Mouse (Mus musculus): Measurements from ENCODE around the gene Sgms1. TPM values are rescaled to one million over a fixed set of nuclear protein-coding genes. Genes with fewer than 3 reads are reported as not detected.
"Not testable (repeated sequence)": the region's sequence is repeated elsewhere in the genome, so short reads cannot be mapped to it uniquely, and the experiment has no call there.

The Sgms1 gene
- polyA plus RNA-seq, 1 experiment from 2014 or later = 31.4 TPM

GRCm38 (mm10) chr19:32152529-32152928, 237.0 kb downstream of the Sgms1 start:
- Histone ChIP-seq H3K4me3 (ENCODE audit: low read depth, low read length) (no peak overlapping the region), H3K36me3 (ENCODE audit: control insufficient read depth, insufficient read depth, low read length) (peaks cover 5% of the 10 kb centered on the region; the same call in 1 of the 2 replicates), H3K4me1 (replicated peaks; ENCODE audit: control insufficient read depth, insufficient read depth, low read length) (peaks cover 13% of the 10 kb centered on the region), H3K4me2 (no peak overlapping the region), H3K27ac (ENCODE audit: low read depth, low read length) (no peak overlapping the region), H3K9me3 (ENCODE audit: control insufficient read depth, low read length) (no peaks in the 10 kb centered on the region), H3K27me3 (replicated peaks; ENCODE audit: control insufficient read depth, insufficient read depth, low read length) (no peaks in the 10 kb centered on the region), H3K9ac (ENCODE audit: low read depth, low read length) (no peak overlapping the region)
- WGBS = 63% methylated on average over 6 of the region's 6 CpGs
- DNase-seq (ENCODE audit: low spot score) (no peak), ATAC-seq (replicated peaks; ENCODE audit: low FRiP score) (no peak)

GRCm38 (mm10) chr19:32148710-32149109, 240.8 kb downstream of the Sgms1 start:
- DNase-seq (ENCODE audit: low spot score) (no peak), ATAC-seq (replicated peaks; ENCODE audit: low FRiP score) (no peak)
- Histone ChIP-seq H3K9me3 (ENCODE audit: control insufficient read depth, low read length) (no peaks in the 10 kb centered on the region), H3K36me3 (ENCODE audit: control insufficient read depth, insufficient read depth, low read length) (peaks cover 5% of the 10 kb centered on the region; the same call in 1 of the 2 replicates), H3K4me2 (no peak overlapping the region), H3K4me3 (ENCODE audit: low read depth, low read length) (no peak overlapping the region), H3K27me3 (replicated peaks; ENCODE audit: control insufficient read depth, insufficient read depth, low read length) (no peaks in the 10 kb centered on the region), H3K27ac (ENCODE audit: low read depth, low read length) (no peak overlapping the region), H3K4me1 (replicated peaks; ENCODE audit: control insufficient read depth, insufficient read depth, low read length) (peaks cover 4% of the 10 kb centered on the region; the same call in 1 of the 2 replicates), H3K9ac (ENCODE audit: low read depth, low read length) (no peak overlapping the region)
- WGBS = 55% methylated on average over 5 of the region's 5 CpGs

- DNase-seq (ENCODE audit: low spot score) (no peak), ATAC-seq (replicated peaks; ENCODE audit: low FRiP score) (no peak)
- Histone ChIP-seq H3K27me3 (replicated peaks; ENCODE audit: control insufficient read depth, insufficient read depth, low read length) (no peaks in the 10 kb centered on the region), H3K4me2 (no peak overlapping the region), H3K4me3 (ENCODE audit: low read depth, low read length) (no peak overlapping the region), H3K9ac (ENCODE audit: low read depth, low read length) (no peak overlapping the region), H3K27ac (ENCODE audit: low read depth, low read length) (no peak overlapping the region), H3K9me3 (ENCODE audit: control insufficient read depth, low read length) (no peaks in the 10 kb centered on the region), H3K36me3 (ENCODE audit: control insufficient read depth, insufficient read depth, low read length) (0 out of 2 replicates have a peak, but pooled peaks cover 2% of the 10 kb centered on the region), H3K4me1 (replicated peaks; ENCODE audit: control insufficient read depth, insufficient read depth, low read length) (peaks cover 21% of the 10 kb centered on the region)
- WGBS = 87% methylated on average over 6 of the region's 6 CpGs
These were observed 247.1 kb downstream of the Sgms1 start for GRCm38 (mm10) chr19:32142383-32142782.

- H3K4me2 ChIP-seq = peak overlapping the region; percentile 6
- 34% methylated on average over 14 of the region's 14 CpGs for WGBS
These were observed 251.0 kb downstream of the Sgms1 start for GRCm38 (mm10) chr19:32138361-32139088.

GRCm38 (mm10) chr19:32137904-32138303, 251.6 kb downstream of the Sgms1 start:
- H3K36me3 ChIP-seq (ENCODE audit: control insufficient read depth, insufficient read depth, low read length) = 0 out of 2 replicates have a peak, but pooled peaks cover 2% of the 10 kb centered on the region
- H3K27ac ChIP-seq (ENCODE audit: low read depth, low read length) = no peak overlapping the region
- no peak overlapping the region for H3K9ac ChIP-seq (ENCODE audit: low read depth, low read length)
- peaks cover 21% of the 10 kb centered on the region for H3K4me1 ChIP-seq (replicated peaks; ENCODE audit: control insufficient read depth, insufficient read depth, low read length)
- DNase-seq (ENCODE audit: low spot score) (no peak), ATAC-seq (replicated peaks; ENCODE audit: low FRiP score) (no peak)
- no peak overlapping the region for H3K4me3 ChIP-seq (ENCODE audit: low read depth, low read length)
- WGBS = 76% methylated on average over 5 of the region's 5 CpGs
- no peaks in the 10 kb centered on the region for H3K9me3 ChIP-seq (ENCODE audit: control insufficient read depth, low read length)
- no peaks in the 10 kb centered on the region for H3K27me3 ChIP-seq (replicated peaks; ENCODE audit: control insufficient read depth, insufficient read depth, low read length)
- H3K4me2 ChIP-seq = no peak overlapping the region

More at GRCm38 (mm10) chr19:32138361-32139088, 251.0 kb downstream of the Sgms1 start:
- H3K36me3 ChIP-seq (ENCODE audit: control insufficient read depth, insufficient read depth, low read length) = 0 out of 2 replicates have a peak, but pooled peaks cover 2% of the 10 kb centered on the region
- H3K4me3 ChIP-seq (ENCODE audit: low read depth, low read length) = no peak overlapping the region
- ATAC-seq (replicated peaks; ENCODE audit: low FRiP score) = peak; percentile 51; the same call in 1 of the 2 replicates
- no peak overlapping the region for H3K9ac ChIP-seq (ENCODE audit: low read depth, low read length)
- no peak overlapping the region for H3K27ac ChIP-seq (ENCODE audit: low read depth, low read length)
- no peaks in the 10 kb centered on the region for H3K9me3 ChIP-seq (ENCODE audit: control insufficient read depth, low read length)
- DNase-seq (ENCODE audit: low spot score) = no peak
- peaks cover 21% of the 10 kb centered on the region for H3K4me1 ChIP-seq (replicated peaks; ENCODE audit: control insufficient read depth, insufficient read depth, low read length)
- no peaks in the 10 kb centered on the region for H3K27me3 ChIP-seq (replicated peaks; ENCODE audit: control insufficient read depth, insufficient read depth, low read length)

- Histone ChIP-seq H3K4me2 (no peak overlapping the region), H3K9me3 (ENCODE audit: control insufficient read depth, low read length) (no peaks in the 10 kb centered on the region), H3K27me3 (replicated peaks; ENCODE audit: control insufficient read depth, insufficient read depth, low read length) (no peaks in the 10 kb centered on the region), H3K27ac (ENCODE audit: low read depth, low read length) (no peak overlapping the region), H3K4me1 (replicated peaks; ENCODE audit: control insufficient read depth, insufficient read depth, low read length) (peaks cover 21% of the 10 kb centered on the region), H3K9ac (ENCODE audit: low read depth, low read length) (no peak overlapping the region), H3K4me3 (ENCODE audit: low read depth, low read length) (no peak overlapping the region), H3K36me3 (ENCODE audit: control insufficient read depth, insufficient read depth, low read length) (0 out of 2 replicates have a peak, but pooled peaks cover 2% of the 10 kb centered on the region)
- DNase-seq (ENCODE audit: low spot score) (no peak), ATAC-seq (replicated peaks; ENCODE audit: low FRiP score) (no peak)
- WGBS = 66% methylated on average over 4 of the region's 4 CpGs
These were observed 252.5 kb downstream of the Sgms1 start for GRCm38 (mm10) chr19:32136888-32137625.

- H3K27ac ChIP-seq (ENCODE audit: low read depth, low read length); H3K4me2 ChIP-seq; H3K27me3 ChIP-seq (replicated peaks; ENCODE audit: control insufficient read depth, insufficient read depth, low read length); DNase-seq (ENCODE audit: low spot score); H3K4me1 ChIP-seq (replicated peaks; ENCODE audit: control insufficient read depth, insufficient read depth, low read length); H3K9me3 ChIP-seq (ENCODE audit: control insufficient read depth, low read length); H3K36me3 ChIP-seq (ENCODE audit: control insufficient read depth, insufficient read depth, low read length); H3K4me3 ChIP-seq (ENCODE audit: low read depth, low read length); H3K9ac ChIP-seq (ENCODE audit: low read depth, low read length); ATAC-seq (replicated peaks; ENCODE audit: low FRiP score): not testable (repeated sequence)
- 89% methylated on average over 15 of the region's 17 CpGs for WGBS
These were observed 257.6 kb downstream of the Sgms1 start for GRCm38 (mm10) chr19:32131707-32132488.

GRCm38 (mm10) chr19:32129281-32129680, 260.2 kb downstream of the Sgms1 start:
- no peaks in the 10 kb centered on the region for H3K4me1 ChIP-seq (replicated peaks; ENCODE audit: control insufficient read depth, insufficient read depth, low read length)
- H3K36me3 ChIP-seq (ENCODE audit: control insufficient read depth, insufficient read depth, low read length) = no peaks in the 10 kb centered on the region; the same call in none of the 2 replicates
- no peak overlapping the region for H3K4me2 ChIP-seq
- no peak overlapping the region for H3K4me3 ChIP-seq (ENCODE audit: low read depth, low read length)
- WGBS = 82% methylated on average over 8 of the region's 8 CpGs
- H3K27me3 ChIP-seq (replicated peaks; ENCODE audit: control insufficient read depth, insufficient read depth, low read length) = no peaks in the 10 kb centered on the region
- H3K27ac ChIP-seq (ENCODE audit: low read depth, low read length) = no peak overlapping the region
- ATAC-seq (replicated peaks; ENCODE audit: low FRiP score) (no peak), DNase-seq (ENCODE audit: low spot score) (no peak)
- no peaks in the 10 kb centered on the region for H3K9me3 ChIP-seq (ENCODE audit: control insufficient read depth, low read length)
- H3K9ac ChIP-seq (ENCODE audit: low read depth, low read length) = no peak overlapping the region

All from liver, embryonic 11.5 days (tissue).